Mouse (Mus musculus): Measurements from ENCODE around the gene Stab2. TPM values are rescaled to one million over a fixed set of nuclear protein-coding genes. Genes with fewer than 3 reads are reported as not detected.

The Stab2 gene
- total and polyA plus RNA-seq, 2 experiments: 24.0 to 73.5 TPM

DNA sequence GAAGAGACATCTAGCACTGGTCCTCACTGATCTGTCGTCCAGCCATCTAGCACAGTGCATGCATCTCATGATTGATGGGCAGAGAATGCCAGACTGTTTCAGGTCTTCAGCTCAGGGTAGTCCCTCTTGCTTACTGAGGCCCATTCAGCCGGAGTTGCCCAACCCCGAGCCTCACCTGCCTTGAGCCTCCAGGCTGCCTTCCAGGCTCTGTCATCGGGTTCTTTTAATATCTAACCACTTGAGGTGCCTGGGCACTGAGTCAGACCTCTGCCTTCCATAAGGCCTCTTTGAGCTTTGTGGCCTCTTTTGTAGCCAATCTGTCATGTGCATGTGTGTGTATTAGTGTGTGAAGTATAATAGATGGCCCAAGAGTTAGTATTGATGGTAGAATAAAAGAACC lies 158.3 kb downstream of the Stab2 start:
- DNase-seq (ENCODE audit: extremely low read depth, low read depth, low spot score): no peak
- WGBS: 82% methylated on average over 4 of the region's 4 CpGs

GRCm38 (mm10) chr10:86849087-86849486 lies 158.7 kb downstream of the Stab2 start:
- TF ChIP-seq CTCF (IDR thresholded peaks at IDR 0.05; ENCODE audit: low read depth, low read length) (no peak), POLR2A (IDR thresholded peaks at IDR 0.05; ENCODE audit: extremely low read depth, insufficient read depth, low read length) (no peak)
- WGBS: 82% methylated on average over 4 of the region's 4 CpGs

More for the DNA sequence above, 158.3 kb downstream of the Stab2 start:
- H3K4me1 ChIP-seq (ENCODE audit: control insufficient read depth, insufficient read depth, low read length): peaks cover 9% of the 10 kb centered on the region
- H3K36me3 ChIP-seq (ENCODE audit: control insufficient read depth, insufficient read depth, low read length): no peaks in the 10 kb centered on the region; the same call in 1 of the 2 replicates
- TF ChIP-seq POLR2A (IDR thresholded peaks at IDR 0.05; ENCODE audit: extremely low read depth, insufficient read depth, low read length): no peak
- no peak for TF ChIP-seq CTCF (IDR thresholded peaks at IDR 0.05; ENCODE audit: low read depth, low read length)
- H3K4me3 ChIP-seq (ENCODE audit: insufficient read depth, low read depth, low read length): no peak overlapping the region
- no peaks in the 10 kb centered on the region for H3K27me3 ChIP-seq (ENCODE audit: control insufficient read depth, insufficient read depth, low read length)
- no peaks in the 10 kb centered on the region for H3K79me2 ChIP-seq (ENCODE audit: control insufficient read depth, insufficient read depth, low read length)
- no peak overlapping the region for H3K9ac ChIP-seq (ENCODE audit: low read depth, low read length)
- no peak overlapping the region for H3K27ac ChIP-seq (replicated peaks; ENCODE audit: insufficient read depth, low read depth, low read length)

GRCm38 (mm10) chr10:86846926-86847467 lies 160.8 kb downstream of the Stab2 start:
- no peak overlapping the region for H3K9ac ChIP-seq (ENCODE audit: low read depth, low read length)
- no peak overlapping the region for H3K4me3 ChIP-seq (ENCODE audit: insufficient read depth, low read depth, low read length)
- no peaks in the 10 kb centered on the region for H3K79me2 ChIP-seq (ENCODE audit: control insufficient read depth, insufficient read depth, low read length)
- peak; percentile 83 for DNase-seq (ENCODE audit: extremely low read depth, low read depth, low spot score)
- H3K36me3 ChIP-seq (ENCODE audit: control insufficient read depth, insufficient read depth, low read length): peaks cover 8% of the 10 kb centered on the region; the same call in 1 of the 2 replicates
- H3K4me1 ChIP-seq (ENCODE audit: control insufficient read depth, insufficient read depth, low read length): peaks cover 15% of the 10 kb centered on the region
- no peaks in the 10 kb centered on the region for H3K27me3 ChIP-seq (ENCODE audit: control insufficient read depth, insufficient read depth, low read length)
- 30% methylated on average over 9 of the region's 9 CpGs for WGBS
- no peak overlapping the region for H3K27ac ChIP-seq (replicated peaks; ENCODE audit: insufficient read depth, low read depth, low read length)
- TF ChIP-seq CTCF (IDR thresholded peaks at IDR 0.05; ENCODE audit: low read depth, low read length): no peak
- no peak for TF ChIP-seq POLR2A (IDR thresholded peaks at IDR 0.05; ENCODE audit: extremely low read depth, insufficient read depth, low read length)

More at GRCm38 (mm10) chr10:86849087-86849486, 158.7 kb downstream of the Stab2 start:
- DNase-seq (ENCODE audit: extremely low read depth, low read depth, low spot score): no peak
- Histone ChIP-seq H3K4me3 (ENCODE audit: insufficient read depth, low read depth, low read length) (no peak overlapping the region), H3K36me3 (ENCODE audit: control insufficient read depth, insufficient read depth, low read length) (no peaks in the 10 kb centered on the region; the same call in 1 of the 2 replicates), H3K27me3 (ENCODE audit: control insufficient read depth, insufficient read depth, low read length) (no peaks in the 10 kb centered on the region), H3K79me2 (ENCODE audit: control insufficient read depth, insufficient read depth, low read length) (no peaks in the 10 kb centered on the region), H3K27ac (replicated peaks; ENCODE audit: insufficient read depth, low read depth, low read length) (no peak overlapping the region), H3K4me1 (ENCODE audit: control insufficient read depth, insufficient read depth, low read length) (peaks cover 9% of the 10 kb centered on the region), H3K9ac (ENCODE audit: low read depth, low read length) (no peak overlapping the region)

- WGBS: 91% methylated on average over 5 of the region's 5 CpGs
- H3K4me3 ChIP-seq (ENCODE audit: insufficient read depth, low read depth, low read length): no peak overlapping the region
- TF ChIP-seq CTCF (IDR thresholded peaks at IDR 0.05; ENCODE audit: low read depth, low read length): no peak
- TF ChIP-seq POLR2A (IDR thresholded peaks at IDR 0.05; ENCODE audit: extremely low read depth, insufficient read depth, low read length): no peak
Measured at GRCm38 (mm10) chr10:86842659-86843058, 165.2 kb downstream of the Stab2 start.

DNA sequence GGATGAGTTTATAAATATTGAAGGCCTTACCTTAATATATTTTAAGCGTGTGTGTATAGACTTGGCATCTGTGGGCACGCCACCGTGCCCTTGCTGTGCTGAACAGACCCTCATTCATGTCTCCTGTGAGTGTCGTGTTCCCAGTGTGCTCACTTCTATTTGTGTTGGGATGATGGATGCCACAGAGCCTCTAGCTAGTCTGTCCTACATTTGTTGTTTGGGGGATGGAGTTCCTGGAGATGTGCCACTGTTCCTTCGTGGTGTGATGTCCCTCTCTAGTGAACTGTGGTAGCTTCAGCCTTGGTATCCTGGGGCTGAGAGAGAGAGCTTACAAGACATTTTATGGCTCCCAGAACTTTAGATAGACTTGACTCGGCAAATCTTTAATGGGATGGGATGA lies 169.0 kb downstream of the Stab2 start:
- Histone ChIP-seq H3K4me3 (ENCODE audit: insufficient read depth, low read depth, low read length) (no peak overlapping the region), H3K27ac (replicated peaks; ENCODE audit: insufficient read depth, low read depth, low read length) (no peak overlapping the region), H3K79me2 (ENCODE audit: control insufficient read depth, insufficient read depth, low read length) (no peaks in the 10 kb centered on the region), H3K36me3 (ENCODE audit: control insufficient read depth, insufficient read depth, low read length) (peaks cover 27% of the 10 kb centered on the region), H3K9ac (ENCODE audit: low read depth, low read length) (no peak overlapping the region), H3K27me3 (ENCODE audit: control insufficient read depth, insufficient read depth, low read length) (no peaks in the 10 kb centered on the region), H3K4me1 (ENCODE audit: control insufficient read depth, insufficient read depth, low read length) (peaks cover 5% of the 10 kb centered on the region; the same call in 1 of the 2 replicates)
- DNase-seq (ENCODE audit: extremely low read depth, low read depth, low spot score): no peak
- WGBS: 93% methylated on average over 6 of the region's 6 CpGs
- TF ChIP-seq POLR2A (IDR thresholded peaks at IDR 0.05; ENCODE audit: extremely low read depth, insufficient read depth, low read length) (no peak), CTCF (IDR thresholded peaks at IDR 0.05; ENCODE audit: low read depth, low read length) (no peak)

More at GRCm38 (mm10) chr10:86842659-86843058, 165.2 kb downstream of the Stab2 start:
- no peak for DNase-seq (ENCODE audit: extremely low read depth, low read depth, low spot score)
- Histone ChIP-seq H3K36me3 (ENCODE audit: control insufficient read depth, insufficient read depth, low read length) (peaks cover 16% of the 10 kb centered on the region), H3K9ac (ENCODE audit: low read depth, low read length) (no peak overlapping the region), H3K27me3 (ENCODE audit: control insufficient read depth, insufficient read depth, low read length) (no peaks in the 10 kb centered on the region), H3K79me2 (ENCODE audit: control insufficient read depth, insufficient read depth, low read length) (no peaks in the 10 kb centered on the region), H3K4me1 (ENCODE audit: control insufficient read depth, insufficient read depth, low read length) (peaks cover 15% of the 10 kb centered on the region), H3K27ac (replicated peaks; ENCODE audit: insufficient read depth, low read depth, low read length) (no peak overlapping the region)

DNA sequence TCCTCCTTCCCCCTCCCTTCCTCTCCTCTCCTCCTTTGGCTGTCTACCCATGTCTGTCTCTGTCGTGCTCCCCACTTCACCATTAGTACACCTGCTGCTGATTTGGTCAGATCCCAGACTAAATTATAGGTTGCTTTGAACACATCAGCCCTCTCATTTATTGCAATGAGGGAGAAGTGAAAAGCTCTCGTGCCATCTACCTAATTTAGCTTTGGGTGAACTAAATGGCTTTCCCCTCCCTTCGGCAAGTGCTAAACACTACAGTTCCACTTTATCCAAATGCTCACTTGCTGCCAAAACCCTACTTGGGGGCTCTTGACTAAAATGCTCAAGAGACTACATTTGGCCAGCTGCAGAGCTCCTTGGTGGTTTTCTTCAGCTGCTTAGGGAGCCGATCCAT lies 171.0 kb downstream of the Stab2 start:
- Histone ChIP-seq H3K9ac (ENCODE audit: low read depth, low read length) (no peak overlapping the region), H3K4me3 (ENCODE audit: insufficient read depth, low read depth, low read length) (no peak overlapping the region), H3K27ac (replicated peaks; ENCODE audit: insufficient read depth, low read depth, low read length) (no peak overlapping the region), H3K4me1 (ENCODE audit: control insufficient read depth, insufficient read depth, low read length) (no peaks in the 10 kb centered on the region), H3K36me3 (ENCODE audit: control insufficient read depth, insufficient read depth, low read length) (peaks cover 26% of the 10 kb centered on the region), H3K27me3 (ENCODE audit: control insufficient read depth, insufficient read depth, low read length) (no peaks in the 10 kb centered on the region), H3K79me2 (ENCODE audit: control insufficient read depth, insufficient read depth, low read length) (no peaks in the 10 kb centered on the region)
- WGBS: 84% methylated on average over 4 of the region's 4 CpGs
- no peak for TF ChIP-seq CTCF (IDR thresholded peaks at IDR 0.05; ENCODE audit: low read depth, low read length)
- DNase-seq (ENCODE audit: extremely low read depth, low read depth, low spot score): no peak

Data from liver, adult 2 months (tissue).